Mouse (Mus musculus): ENCODE results near the gene Stk11ip.

GRCm38 (mm10) chr1:75560206-75560913, 39.0 kb downstream of the Stk11ip start:
- TF ChIP-seq USF1 (IDR thresholded peaks at IDR 0.05; ENCODE audit: low read depth, low read length) (no peak), MEF2A (IDR thresholded peaks at IDR 0.05; ENCODE audit: borderline replicate concordance, low read depth, low read length) (no peak), SIN3A (IDR thresholded peaks at IDR 0.05; ENCODE audit: low read length) (no peak), CTCF (conservative IDR thresholded peaks at IDR 0.05 in 1 of 2, IDR thresholded peaks at IDR 0.05 in 1 of 2; ENCODE audit: low read depth in 2 of 2, low read length in 2 of 2) (no peak), MAFK (IDR thresholded peaks at IDR 0.05; ENCODE audit: insufficient replicate concordance, low read length) (no peak), EP300 (IDR thresholded peaks at IDR 0.05; ENCODE audit: low read length) (no peak), KAT2A (IDR thresholded peaks at IDR 0.05; ENCODE audit: insufficient replicate concordance, low read length) (no peak), TBP (conservative IDR thresholded peaks at IDR 0.05; ENCODE audit: low read depth, low read length) (no peak), UBTF (IDR thresholded peaks at IDR 0.05; ENCODE audit: low read depth, low read length) (no peak), TCF12 (IDR thresholded peaks at IDR 0.05; ENCODE audit: low read depth, low read length) (no peak), SMC3 (IDR thresholded peaks at IDR 0.05; ENCODE audit: low read depth, low read length) (no peak), HCFC1 (IDR thresholded peaks at IDR 0.05; ENCODE audit: low read depth, low read length) (no peak), JUND (conservative IDR thresholded peaks at IDR 0.05; ENCODE audit: low read depth, low read length) (no peak)
